Mouse (Mus musculus): Measurements from ENCODE around the gene Ajuba. TPM values are rescaled to one million over a fixed set of nuclear protein-coding genes. Genes with fewer than 3 reads are reported as not detected.
"Not testable (repeated sequence)": the region's sequence is repeated elsewhere in the genome, so short reads cannot be mapped to it uniquely, and the experiment has no call there.

Ajuba gene
- total RNA-seq, 1 experiment = 65.1 TPM

- Histone ChIP-seq H3K36me3 (ENCODE audit: control insufficient read depth, insufficient read depth, low read length, poor library complexity, severe bottlenecking) (peaks cover 22% of the 10 kb centered on the region), H3K27ac (ENCODE audit: insufficient read depth, low read depth, low read length, poor library complexity, severe bottlenecking) (peak within 1 kb of the TSS; percentile 65), H3K4me1 (ENCODE audit: control insufficient read depth in 2 of 2, insufficient read depth in 2 of 2, low read length in 2 of 2, poor library complexity in 1 of 2) (peaks cover 0 to 6% of the 10 kb centered on the region in 2 experiments; a peak in 2 of 4 replicates), H3K4me3 (ENCODE audit: insufficient read depth in 1 of 2, low read depth in 1 of 2, low read length in 2 of 2, poor library complexity in 1 of 2, severe bottlenecking in 1 of 2) (peak within 1 kb of the TSS; percentile 90 to 91), H3K9me3 (ENCODE audit: control insufficient read depth, insufficient read depth, low read depth, low read length) (no peaks in the 10 kb centered on the region), H3K9ac (ENCODE audit: insufficient read depth, low read depth, low read length, poor library complexity, severe bottlenecking) (peak within 1 kb of the TSS; percentile 90)
- TF ChIP-seq HCFC1 (IDR thresholded peaks at IDR 0.05; ENCODE audit: borderline replicate concordance, insufficient read depth, low read length) (peak; percentile 89), MAFK (IDR thresholded peaks at IDR 0.05; ENCODE audit: insufficient read depth, low read depth, low read length) (no peak), ZC3H11A (IDR thresholded peaks at IDR 0.05; ENCODE audit: borderline replicate concordance, low read depth, low read length) (no peak)
- DNase-seq (ENCODE audit: low read depth, low spot score) = peak; percentile 79
- in situ Hi-C loops (cut with MboI; ENCODE audit: low sequenced_read_pairs in 2 of 2, unreplicated experiment in 2 of 2) = no loop called here
These were observed 40.6 kb upstream of the Ajuba start, which contains the start of gene Psmb5 for GRCm38 (mm10) chr14:54617897-54618365. Gene Psmb5 (minus strand): TSS chr14:54618022.

- peak overlapping the region; percentile 65 for H3K27ac ChIP-seq (ENCODE audit: insufficient read depth, low read depth, low read length, poor library complexity, severe bottlenecking)
- peak overlapping the region; percentile 90 to 91 for H3K4me3 ChIP-seq (ENCODE audit: insufficient read depth in 1 of 2, low read depth in 1 of 2, low read length in 2 of 2, poor library complexity in 1 of 2, severe bottlenecking in 1 of 2)
- H3K9me3 ChIP-seq (ENCODE audit: control insufficient read depth, insufficient read depth, low read depth, low read length) = no peaks in the 10 kb centered on the region
- peaks cover 0 to 6% of the 10 kb centered on the region in 2 experiments; a peak in 2 of 4 replicates for H3K4me1 ChIP-seq (ENCODE audit: control insufficient read depth in 2 of 2, insufficient read depth in 2 of 2, low read length in 2 of 2, poor library complexity in 1 of 2)
- in situ Hi-C loops (cut with MboI; ENCODE audit: low sequenced_read_pairs in 2 of 2, unreplicated experiment in 2 of 2) = no loop called here
- DNase-seq (ENCODE audit: low read depth, low spot score) = peak; percentile 52
- peak overlapping the region; percentile 90 for H3K9ac ChIP-seq (ENCODE audit: insufficient read depth, low read depth, low read length, poor library complexity, severe bottlenecking)
- no peak for TF ChIP-seq ZNF384 (IDR thresholded peaks at IDR 0.05; ENCODE audit: low read depth, low read length)
- TF ChIP-seq ZC3H11A (IDR thresholded peaks at IDR 0.05; ENCODE audit: borderline replicate concordance, low read depth, low read length) = no peak
- TF ChIP-seq MAFK (IDR thresholded peaks at IDR 0.05; ENCODE audit: insufficient read depth, low read depth, low read length) = no peak
- TF ChIP-seq CHD2 (IDR thresholded peaks at IDR 0.05; ENCODE audit: low read depth, low read length) = no peak
- no peak for TF ChIP-seq HCFC1 (IDR thresholded peaks at IDR 0.05; ENCODE audit: borderline replicate concordance, insufficient read depth, low read length)
- H3K36me3 ChIP-seq (ENCODE audit: control insufficient read depth, insufficient read depth, low read length, poor library complexity, severe bottlenecking) = peaks cover 27% of the 10 kb centered on the region
These were observed 40.0 kb upstream of the Ajuba start for GRCm38 (mm10) chr14:54617152-54617896.

- H3K4me1 ChIP-seq (ENCODE audit: control insufficient read depth in 2 of 2, insufficient read depth in 2 of 2, low read length in 2 of 2, poor library complexity in 1 of 2) = peaks cover 0 to 6% of the 10 kb centered on the region in 2 experiments; a peak in 2 of 4 replicates
- TF ChIP-seq ZC3H11A (IDR thresholded peaks at IDR 0.05; ENCODE audit: borderline replicate concordance, low read depth, low read length) = no peak
- TF ChIP-seq ZNF384 (IDR thresholded peaks at IDR 0.05; ENCODE audit: low read depth, low read length) = no peak
- no peak for TF ChIP-seq CHD2 (IDR thresholded peaks at IDR 0.05; ENCODE audit: low read depth, low read length)
- TF ChIP-seq MAFK (IDR thresholded peaks at IDR 0.05; ENCODE audit: insufficient read depth, low read depth, low read length) = no peak
- no peak for TF ChIP-seq HCFC1 (IDR thresholded peaks at IDR 0.05; ENCODE audit: borderline replicate concordance, insufficient read depth, low read length)
- H3K36me3 ChIP-seq (ENCODE audit: control insufficient read depth, insufficient read depth, low read length, poor library complexity, severe bottlenecking) = peaks cover 33% of the 10 kb centered on the region
- H3K9me3 ChIP-seq (ENCODE audit: control insufficient read depth, insufficient read depth, low read depth, low read length) = no peaks in the 10 kb centered on the region
- H3K4me3 ChIP-seq (ENCODE audit: insufficient read depth in 1 of 2, low read depth in 1 of 2, low read length in 2 of 2, poor library complexity in 1 of 2, severe bottlenecking in 1 of 2) = peak overlapping the region in 1 of 2 experiments; percentile 90; a peak in 2 of 4 replicates
- in situ Hi-C loops (cut with MboI; ENCODE audit: low sequenced_read_pairs in 2 of 2, unreplicated experiment in 2 of 2) = no loop called here
- no peak overlapping the region for H3K27ac ChIP-seq (ENCODE audit: insufficient read depth, low read depth, low read length, poor library complexity, severe bottlenecking)
- no peak for DNase-seq (ENCODE audit: low read depth, low spot score)
- no peak overlapping the region; the same call in 1 of the 2 replicates for H3K9ac ChIP-seq (ENCODE audit: insufficient read depth, low read depth, low read length, poor library complexity, severe bottlenecking)
These were observed 39.0 kb upstream of the Ajuba start for GRCm38 (mm10) chr14:54616226-54616825.

GRCm38 (mm10) chr14:54614130-54614529 lies 36.8 kb upstream of the Ajuba start:
- H3K27ac ChIP-seq (ENCODE audit: insufficient read depth, low read depth, low read length, poor library complexity, severe bottlenecking); H3K4me3 ChIP-seq (ENCODE audit: insufficient read depth in 1 of 2, low read depth in 1 of 2, low read length in 2 of 2, poor library complexity in 1 of 2, severe bottlenecking in 1 of 2); in situ Hi-C loops (cut with MboI; ENCODE audit: low sequenced_read_pairs in 2 of 2, unreplicated experiment in 2 of 2); H3K9me3 ChIP-seq (ENCODE audit: control insufficient read depth, insufficient read depth, low read depth, low read length); DNase-seq (ENCODE audit: low read depth, low spot score); H3K9ac ChIP-seq (ENCODE audit: insufficient read depth, low read depth, low read length, poor library complexity, severe bottlenecking); H3K4me1 ChIP-seq (ENCODE audit: control insufficient read depth in 2 of 2, insufficient read depth in 2 of 2, low read length in 2 of 2, poor library complexity in 1 of 2): not testable (repeated sequence)
- H3K36me3 ChIP-seq (ENCODE audit: control insufficient read depth, insufficient read depth, low read length, poor library complexity, severe bottlenecking) = peaks cover 33% of the 10 kb centered on the region

All from ES-E14 (cell line).